Mouse (Mus musculus) C2C12 (cell line): ENCODE data around the gene Reln.

Experiments used
- CEBPB ChIP-seq: IDR thresholded peaks from one replicate; pipeline ENCODE4 v1.6.1; 2011; ENCODE audit warnings: low read depth, mild to moderate bottlenecking, control low read depth, moderate library complexity
- CTCF ChIP-seq: IDR thresholded peaks from one replicate; pipeline ENCODE4 v1.5.1; 2011; ENCODE audit not compliant: control insufficient read depth, insufficient read depth, insufficient read length
- FOSL1 ChIP-seq: IDR thresholded peaks from one replicate; pipeline ENCODE4 v1.8.0; 2011; ENCODE audit warnings: mild to moderate bottlenecking, low read length; ENCODE audit not compliant: poor library complexity, insufficient read depth, severe bottlenecking
- MAX ChIP-seq: IDR thresholded peaks from one replicate; pipeline ENCODE4 v1.6.1; 2011; ENCODE audit warnings: mild to moderate bottlenecking, control low read depth
- MYOD1 ChIP-seq: IDR thresholded peaks from one replicate; pipeline ENCODE4 v1.6.1; 2011; ENCODE audit warnings: low read depth; ENCODE audit not compliant: control insufficient read depth, insufficient read length
- MYOG ChIP-seq: IDR thresholded peaks from one replicate; pipeline ENCODE4 v1.6.1; 2011; ENCODE audit not compliant: control insufficient read depth, insufficient read length; ENCODE audit errors: extremely low read depth
- USF1 ChIP-seq: IDR thresholded peaks from one replicate; pipeline ENCODE4 v1.6.1; 2011; ENCODE audit warnings: low read depth, mild to moderate bottlenecking, control low read depth, moderate library complexity

DNA sequence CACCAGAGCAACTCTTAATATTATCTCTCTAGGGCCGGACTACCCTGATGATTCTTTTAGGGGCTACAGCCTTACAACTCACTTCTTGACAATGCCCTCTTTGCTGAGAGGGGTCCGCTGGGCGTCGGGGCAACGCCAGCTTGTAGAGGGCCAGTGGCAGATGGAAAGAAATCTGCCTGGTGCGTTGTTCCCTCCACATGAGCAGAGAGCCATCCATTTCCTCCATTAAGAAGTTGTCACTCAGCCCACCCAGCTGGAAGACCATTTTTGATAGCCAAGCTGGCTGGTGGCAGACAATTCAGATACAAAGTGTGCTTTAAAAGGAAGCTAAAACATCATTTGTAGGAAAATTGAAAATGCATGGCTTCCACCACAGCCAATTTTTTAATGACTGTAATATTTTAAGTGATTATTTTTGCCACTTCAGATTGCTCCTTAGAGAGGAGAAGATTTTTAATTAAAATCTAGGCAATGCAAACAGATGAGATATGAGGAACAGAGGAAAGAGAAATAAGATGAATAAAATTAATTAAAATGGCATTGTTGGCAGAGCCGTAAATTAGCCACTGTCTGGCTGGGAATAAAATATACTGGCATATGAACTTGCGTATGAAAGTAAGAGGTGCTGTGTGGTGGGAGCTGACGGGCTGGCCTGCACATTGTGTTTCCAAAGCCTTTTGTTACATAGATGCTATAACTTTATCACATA, 251.2 kb downstream of the Reln start:
- TF ChIP-seq CTCF (no peak), MYOG (no peak), MAX (no peak), USF1 (no peak), MYOD1 (no peak), FOSL1 (no peak), CEBPB (no peak)
